Mouse (Mus musculus) telencephalon, adult 2 months (tissue): ENCODE results near the gene Igfbp2.

Source experiments
- DNase-seq: peaks from one replicate; pipeline ENCODE4 v3.0.0-alpha.2; 2011; ENCODE audit warnings: low read depth, low spot score

The Igfbp2 gene

GRCm38 (mm10) chr1:72871697-72872411 lies 47.6 kb downstream of the Igfbp2 start:
- DNase-seq: peak; percentile 72

GRCm38 (mm10) chr1:72872521-72872920 lies 48.2 kb downstream of the Igfbp2 start:
- peak; percentile 78 for DNase-seq

GRCm38 (mm10) chr1:72873078-72873477 lies 48.8 kb downstream of the Igfbp2 start:
- no peak for DNase-seq

- DNase-seq: no peak
Measured at GRCm38 (mm10) chr1:72873511-72874286, 49.4 kb downstream of the Igfbp2 start.

- peak; percentile 35 for DNase-seq
Measured at GRCm38 (mm10) chr1:72874287-72875211, 50.2 kb downstream of the Igfbp2 start, which contains the start of gene Igfbp5. Igfbp5 (minus strand) TSS chr1:72874884.

GRCm38 (mm10) chr1:72875708-72876107 lies 51.4 kb downstream of the Igfbp2 start:
- DNase-seq: no peak

GRCm38 (mm10) chr1:72876111-72876510 lies 51.8 kb downstream of the Igfbp2 start:
- peak; percentile 35 for DNase-seq

GRCm38 (mm10) chr1:72877892-72878291 lies 53.6 kb downstream of the Igfbp2 start:
- peak; percentile 64 for DNase-seq

- no peak for DNase-seq
Measured at GRCm38 (mm10) chr1:72878473-72879318, 54.4 kb downstream of the Igfbp2 start.

- no peak for DNase-seq
Measured at GRCm38 (mm10) chr1:72879319-72879634, 55.0 kb downstream of the Igfbp2 start.

- no peak for DNase-seq
Measured at GRCm38 (mm10) chr1:72885111-72885818, 61.0 kb downstream of the Igfbp2 start.

- DNase-seq: no peak
Measured at GRCm38 (mm10) chr1:72885819-72886169, 61.5 kb downstream of the Igfbp2 start.

GRCm38 (mm10) chr1:72887910-72888309 lies 63.6 kb downstream of the Igfbp2 start:
- no peak for DNase-seq

- DNase-seq: no peak
Measured at GRCm38 (mm10) chr1:72895821-72896220, 71.5 kb downstream of the Igfbp2 start.
